Mouse (Mus musculus): ENCODE data around the gene Rhoj. TPM values are rescaled to one million over a fixed set of nuclear protein-coding genes. Genes with fewer than 3 reads are reported as not detected.

Rhoj gene
- polyA plus RNA-seq (2012; rRNA removed): 15.7 and 16.6 TPM in 2 replicates

DNA sequence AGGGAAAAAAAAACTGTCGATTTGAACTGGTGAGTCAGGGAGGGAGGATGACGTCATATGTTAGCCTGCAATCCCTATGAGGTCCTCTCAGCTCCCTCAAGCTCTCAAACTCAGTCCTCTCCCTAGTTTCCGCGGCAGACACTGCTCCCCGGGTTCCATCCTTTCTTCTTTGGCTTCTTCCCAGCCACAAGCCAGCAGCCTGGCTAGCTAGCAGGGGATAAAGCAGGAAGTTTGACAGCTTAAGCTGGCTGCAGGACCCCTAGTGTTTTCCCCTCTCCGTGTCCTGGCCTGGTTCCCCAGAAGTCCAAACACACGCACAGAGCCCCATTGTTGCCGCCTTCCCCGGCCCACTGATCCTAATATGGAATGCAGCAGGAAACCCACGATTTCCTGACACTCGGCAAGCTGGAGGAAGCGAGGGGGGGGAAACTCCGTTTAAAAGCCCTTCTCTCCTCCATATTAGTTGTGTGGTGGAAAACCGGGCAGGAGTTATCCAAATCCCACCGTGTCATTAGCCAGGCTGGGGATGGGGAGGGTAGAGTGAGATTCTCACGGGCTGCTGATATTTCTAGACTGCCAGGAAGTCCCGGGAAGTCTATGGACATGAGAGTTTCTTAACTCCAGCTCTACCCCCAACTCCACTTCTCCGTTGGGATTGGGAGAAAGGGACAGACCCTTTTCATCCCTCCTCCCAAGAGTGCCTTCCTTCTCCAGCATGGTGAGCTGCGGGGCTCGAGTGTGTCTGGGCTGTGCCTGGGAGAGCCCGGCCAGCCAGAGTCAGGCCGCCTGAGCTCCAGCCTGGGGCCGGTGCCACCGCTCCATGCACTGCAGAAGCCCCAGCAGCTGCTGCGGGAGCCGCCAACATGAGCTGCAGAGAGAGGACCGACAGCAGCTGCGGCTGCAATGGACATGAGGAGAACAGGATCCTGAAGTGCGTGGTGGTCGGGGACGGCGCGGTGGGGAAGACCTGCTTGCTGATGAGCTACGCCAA lies at the start of gene Rhoj:
Rhoj (plus strand) TSS at position 362 of the 991 bp plus-strand sequence.

GRCm38 (mm10) chr12:75416681-75417080 lies 108.6 kb downstream of the Rhoj start, which contains the start of gene Gphb5:
Gene Gphb5, minus strand, starts transcription at chr12:75416781.

Other genes starting within 250 kb of the Rhoj start
- gene Kcnh5, start 131.0 kb upstream of the Rhoj start, polyA plus RNA-seq (2012; rRNA removed): not detected in 2 replicates
- gene Gphb5, start 108.5 kb downstream of the Rhoj start, polyA plus RNA-seq (2012; rRNA removed): not detected in 2 replicates

Data from stomach, adult 2 months (tissue).